In the genomic region with DNA sequence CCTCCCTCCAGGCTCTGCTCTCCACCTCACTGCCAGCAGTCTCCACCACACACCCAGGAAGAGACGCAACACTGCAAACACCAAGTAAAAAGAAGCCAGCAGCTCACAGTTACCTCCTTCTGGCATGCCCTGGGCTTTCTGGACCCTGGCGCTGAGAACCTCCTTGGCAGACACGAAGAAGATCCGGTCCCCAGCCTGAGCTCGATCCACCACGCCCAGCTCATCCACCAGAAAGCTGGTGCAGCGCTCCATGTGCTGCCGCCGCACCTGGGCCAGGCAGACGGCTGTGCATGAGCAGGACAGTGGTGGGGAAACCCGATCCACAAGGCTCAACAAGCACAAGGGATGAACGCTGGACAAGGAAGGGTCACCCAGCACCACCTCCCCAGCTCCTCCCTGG, we compare ENCODE assay signal across 29 mouse cellular contexts.
"Had no signal": no experiment of that assay in that cellular context is flagged by ENCODE, and none has a peak within 500 bp of the region (broad histone marks: within the 10 kb centered on the region; RNA-seq: fewer than 3 reads in every experiment).

No protein-coding gene starts in this region.

- H3K4me3 ChIP-seq: heart, embryonic 12.5 days; heart, embryonic 13.5 days; heart, embryonic 15.5 days; hindbrain, embryonic 10.5 days; hindbrain, embryonic 12.5 days; hindbrain, embryonic 13.5 days; hindbrain, embryonic 15.5 days; intestine, embryonic 15.5 days; kidney, embryonic 15.5 days; layer of hippocampus, adult 2 months; left cerebral cortex, adult 2 months had no signal

- DNase-seq: heart, postnatal 14 days; heart, postnatal 36 days; heart, postnatal 4 days; kidney, adult 11 months; kidney, adult 18-20 months; kidney, adult 2 months; kidney, adult 8-10 months; kidney, adult 9 months; kidney, postnatal 10 days; kidney, postnatal 14 days; kidney, postnatal 25 days; kidney, postnatal 36 days; kidney, postnatal 4 days; layer of hippocampus, adult 9-11 months; layer of hippocampus, postnatal 36 days had no signal

- H3K27ac ChIP-seq: heart, embryonic 13.5 days; heart, embryonic 15.5 days; hindbrain, embryonic 10.5 days; hindbrain, embryonic 12.5 days; hindbrain, embryonic 13.5 days; hindbrain, embryonic 14.5 days; hindbrain, embryonic 15.5 days; hindbrain, postnatal 0 days; intestine, embryonic 15.5 days; kidney, embryonic 15.5 days; kidney, postnatal 0 days; layer of hippocampus, adult 2 months; left cerebral cortex, adult 2 months had no signal
